Mouse (Mus musculus) heart, embryonic 15.5 days (tissue): ENCODE data around the gene Gm10037. TPM values are rescaled to one million over a fixed set of nuclear protein-coding genes. Genes with fewer than 3 reads are reported as not detected.

Experiments
- ATAC-seq: fragments of 200-750 bp; cut with Nextera tagmentation; replicated peaks from 2 replicates; pipeline ENCODE4 v1.8.0; 2017; ENCODE audit warnings: low read depth, moderate TSS enrichment; ENCODE audit not compliant: insufficient number of reproducible peaks, insufficient read depth, low FRiP score
- H3K27ac ChIP-seq: fragments of 300-500 bp; sonication (generic); 2 replicates; pipeline ENCODE4 v1.5.1; 2015; ENCODE audit warnings: mild to moderate bottlenecking, inconsistent platforms
- H3K27me3 ChIP-seq: fragments of 300-500 bp; sonication (generic); 2 replicates; pipeline ENCODE4 v1.6.1; 2015; ENCODE audit warnings: inconsistent platforms
- H3K36me3 ChIP-seq: fragments of 300-500 bp; sonication (generic); 2 replicates; pipeline ENCODE4 v1.6.1; 2015; ENCODE audit warnings: mild to moderate bottlenecking, inconsistent platforms
- H3K4me1 ChIP-seq: fragments of 300-500 bp; sonication (generic); replicated peaks from 2 replicates; pipeline ENCODE4 v1.6.1; 2015; ENCODE audit warnings: inconsistent platforms
- H3K4me2 ChIP-seq: fragments of 300-500 bp; sonication (generic); 2 replicates; pipeline ENCODE4 v1.6.1; 2015; ENCODE audit warnings: inconsistent platforms, mild to moderate bottlenecking, moderate library complexity
- H3K4me3 ChIP-seq: fragments of 300-500 bp; sonication (generic); 2 replicates; pipeline ENCODE4 v1.5.1; 2015; ENCODE audit warnings: mild to moderate bottlenecking, inconsistent platforms
- H3K9ac ChIP-seq: fragments of 300-500 bp; sonication (generic); 2 replicates; pipeline ENCODE4 v1.6.1; 2015; ENCODE audit warnings: mild to moderate bottlenecking, inconsistent platforms
- H3K9me3 ChIP-seq: fragments of 300-500 bp; sonication (generic); replicated peaks from 2 replicates; pipeline ENCODE4 v1.6.1; 2016; ENCODE audit warnings: inconsistent platforms
- WGBS: fragments of 180-500 bp; shearing (Covaris S2); methylation state at CpG from one replicate; pipeline ENCODE4 v1.1.7; 2015; ENCODE audit warnings: mixed read lengths; 5-methylcytosine and 5-hydroxymethylcytosine counted together
- polyA plus RNA-seq: library from polyadenylated mRNA; unstranded; fragments of >200 nt; fragmentation: Nextera tagmentation; extraction: Ambion mirVana; gene quantifications from 2 replicates; pipeline ENCODE4 v1.2.1, GENCODE M21; 2015

Gene Gm10037
- polyA plus RNA-seq, 1 experiment from 2014 or later = 1.0 TPM

GRCm38 (mm10) chr13:67876699-67877254 is 45.9 kb downstream of the Gm10037 start:
- no peak overlapping the region for H3K9ac ChIP-seq
- H3K4me3 ChIP-seq = no peak overlapping the region
- H3K27ac ChIP-seq = peak overlapping the region; percentile 36; the same call in 1 of the 2 replicates
- 0 out of 2 replicates have a peak, but pooled peaks cover 2% of the 10 kb centered on the region for H3K4me1 ChIP-seq
- no peak for ATAC-seq
- no peaks in the 10 kb centered on the region for H3K36me3 ChIP-seq
- no peak overlapping the region for H3K4me2 ChIP-seq
- no peaks in the 10 kb centered on the region for H3K9me3 ChIP-seq
- 41% methylated on average over 7 of the region's 7 CpGs for WGBS
- H3K27me3 ChIP-seq = no peaks in the 10 kb centered on the region

DNA sequence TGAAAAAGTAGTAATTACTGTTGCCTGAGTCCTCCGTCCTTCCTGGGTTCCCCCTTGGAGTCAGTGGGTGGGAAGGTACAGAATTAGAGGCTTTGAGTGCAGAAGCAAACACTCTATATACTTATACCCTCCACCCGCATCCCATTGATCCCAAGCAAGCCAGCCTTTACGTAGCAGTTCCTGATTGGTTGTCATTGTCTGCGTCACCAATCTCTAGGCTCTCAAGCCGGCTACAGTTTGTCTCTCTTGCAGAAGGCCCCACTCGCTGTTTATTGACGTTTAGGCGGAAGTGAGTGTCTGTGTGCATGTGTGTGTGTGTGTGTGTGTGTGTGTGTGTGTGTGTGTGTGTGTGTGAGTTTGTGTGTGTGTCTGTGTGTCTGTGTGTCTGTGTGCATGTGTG is 53.1 kb downstream of the Gm10037 start:
- Histone ChIP-seq H3K27me3 (no peaks in the 10 kb centered on the region), H3K9ac (no peak overlapping the region), H3K27ac (no peak overlapping the region), H3K36me3 (no peaks in the 10 kb centered on the region), H3K4me2 (no peak overlapping the region), H3K4me3 (no peak overlapping the region), H3K4me1 (no peaks in the 10 kb centered on the region), H3K9me3 (no peaks in the 10 kb centered on the region)
- 92% methylated on average over 8 of the region's 8 CpGs for WGBS
- ATAC-seq = no peak

Other genes starting within 250 kb of the Gm10037 start
- gene Zfp729b, start 221.4 kb upstream of the Gm10037 start, polyA plus RNA-seq = 2.1 and 2.6 TPM in 2 replicates
- gene Gm49345, start 193.3 kb upstream of the Gm10037 start, polyA plus RNA-seq = 0.24 and 0.57 TPM in 2 replicates
- 1.4 TPM in 2 replicates for gene Zfp729a, start 193.3 kb upstream of the Gm10037 start, polyA plus RNA-seq
- 6.4 and 7.9 TPM in 2 replicates for gene Zfp738, start 144.0 kb upstream of the Gm10037 start, polyA plus RNA-seq
- gene Zfp65, start 101.9 kb upstream of the Gm10037 start, polyA plus RNA-seq = 3.6 and 3.7 TPM in 2 replicates
- gene Zfp85, start 75.9 kb upstream of the Gm10037 start, polyA plus RNA-seq = 2.8 and 3.0 TPM in 2 replicates
- gene Zfp493, start 51.4 kb upstream of the Gm10037 start, polyA plus RNA-seq = 1.2 and 1.3 TPM in 2 replicates
- 4.9 and 5.3 TPM in 2 replicates for gene Zfp273, start 17.4 kb upstream of the Gm10037 start, polyA plus RNA-seq
- not detected in 2 replicates for gene BC048507, start 32.2 kb downstream of the Gm10037 start, polyA plus RNA-seq